10 mouse cellular contexts compared by ENCODE assay signal in genomic region chr15:96951783-96952182, GRCm38 (mm10).
DNase-seq lines count a peak whose midpoint lies in the region; ATAC-seq and TF ChIP-seq lines count a peak whose summit lies in the region.
"Had no signal": no experiment of that assay in that cellular context is flagged by ENCODE, and none has a peak within 500 bp of the region (broad histone marks: within the 10 kb centered on the region; RNA-seq: fewer than 3 reads in every experiment).

No protein-coding gene starts in this region.

- WGBS in hindbrain, postnatal 0 days = 49% methylated on average over 5 of the region's 5 CpGs

- intact Hi-C loops in left cerebral cortex, adult 2 months (cut with DNase I) = loop anchor here (5.0 kb wide), 1 partner anchor 236 kb away; no protein-coding TSS in a partner anchor
- intact Hi-C loops in left cerebral cortex, postnatal 4 days (cut with DNase I) = loop anchor here (10.0 kb wide), 1 partner anchor 407 kb away; no protein-coding TSS in a partner anchor

- DNase-seq in left cerebral cortex, adult 2 months (ENCODE audit: extremely low spot score in 1 of 2, low spot score in 2 of 2) = no peak
- no peak for DNase-seq in left cerebral cortex, postnatal 4 days
- peak; percentile 19 to 30 for DNase-seq in B cell, adult 2 months
- DNase-seq in MN1 (ENCODE audit: low spot score) = peak; percentile 42
- DNase-seq in hindbrain, postnatal 0 days (ENCODE audit: low spot score) = peak; percentile 49
- DNase-seq in right cerebral cortex, postnatal 4 days = no peak
- no peak for DNase-seq in adrenal gland, postnatal 25 days
- DNase-seq: kidney, postnatal 14 days had no signal

- no peaks in the 10 kb centered on the region for H3K4me1 ChIP-seq in hindbrain, postnatal 0 days (ENCODE audit: insufficient read depth, low read length)
- H3K4me1 ChIP-seq: hindbrain, embryonic 15.5 days had no signal

- H3K4me2 ChIP-seq in hindbrain, postnatal 0 days (ENCODE audit: low read depth, low read length) = no peak overlapping the region
- H3K4me2 ChIP-seq: hindbrain, embryonic 15.5 days; liver, embryonic 15.5 days had no signal

- H3K9me3 ChIP-seq in hindbrain, postnatal 0 days (ENCODE audit: low read length) = no peaks in the 10 kb centered on the region
- H3K9me3 ChIP-seq: hindbrain, embryonic 15.5 days; liver, embryonic 15.5 days had no signal

- no peak overlapping the region for H3K9ac ChIP-seq in hindbrain, postnatal 0 days (replicated peaks; ENCODE audit: low read length)
- H3K9ac ChIP-seq: hindbrain, embryonic 15.5 days; liver, embryonic 15.5 days had no signal

- no peaks in the 10 kb centered on the region for H3K27me3 ChIP-seq in hindbrain, postnatal 0 days (ENCODE audit: insufficient read depth, low read length)
- H3K27me3 ChIP-seq: hindbrain, embryonic 15.5 days had no signal

- peak; percentile 21 for TF ChIP-seq CTCF in left cerebral cortex, adult 2 months (IDR thresholded peaks at IDR 0.05)
- peak; percentile 64 for TF ChIP-seq CTCF in hindbrain, postnatal 0 days (IDR thresholded peaks at IDR 0.05; ENCODE audit: low read depth)

- no peak for ATAC-seq in hindbrain, postnatal 0 days

- H3K36me3 ChIP-seq in hindbrain, postnatal 0 days (ENCODE audit: insufficient read depth, low read length) = no peaks in the 10 kb centered on the region
- H3K36me3 ChIP-seq: hindbrain, embryonic 15.5 days; liver, embryonic 15.5 days had no signal

- H3K4me3 ChIP-seq in left cerebral cortex, adult 2 months = no peak overlapping the region
- no peak overlapping the region for H3K4me3 ChIP-seq in hindbrain, postnatal 0 days (ENCODE audit: low read length)
- H3K4me3 ChIP-seq: hindbrain, embryonic 15.5 days; liver, embryonic 15.5 days had no signal

- H3K27ac ChIP-seq in left cerebral cortex, adult 2 months = no peak overlapping the region
- H3K27ac ChIP-seq in hindbrain, postnatal 0 days = no peak overlapping the region
- H3K27ac ChIP-seq: hindbrain, embryonic 15.5 days; liver, embryonic 15.5 days had no signal

Comparison
In these comparisons a context has a peak if more than half of its experiments do, and no peak if none do; other contexts are left out.
1. DNase-seq: peak in B cell, adult 2 months (2 of 2), MN1 (single experiment) and hindbrain, postnatal 0 days (single experiment); none in left cerebral cortex, adult 2 months (0 of 2), left cerebral cortex, postnatal 4 days (single experiment), right cerebral cortex, postnatal 4 days (single experiment) and adrenal gland, postnatal 25 days (single experiment).